Mouse (Mus musculus) B cell, adult (primary cell): ENCODE measurements around the gene Gabra2. TPM values are rescaled to one million over a fixed set of nuclear protein-coding genes. Genes with fewer than 3 reads are reported as not detected.

Source experiments
- total RNA-seq: library from RNA; stranded (reverse); gene quantifications from 4 replicates; pipeline ENCODE4 v1.2.4, GENCODE M21; 2023; ENCODE audit not compliant: inconsistent age

The Gabra2 gene
- not detected in 4 replicates for total RNA-seq

GRCm38 (mm10) chr5:71095725-71096607 is at the start of gene Gabra2:
Gene Gabra2 (minus strand): TSS chr5:71095849.

